Mouse (Mus musculus): ENCODE measurements around the gene Trpc7.

Trpc7 gene

GRCm38 (mm10) chr13:56746739-56747532 lies 148.9 kb downstream of the Trpc7 start:
- DNase-seq: peak in 1 of 2 experiments; percentile 27

DNA sequence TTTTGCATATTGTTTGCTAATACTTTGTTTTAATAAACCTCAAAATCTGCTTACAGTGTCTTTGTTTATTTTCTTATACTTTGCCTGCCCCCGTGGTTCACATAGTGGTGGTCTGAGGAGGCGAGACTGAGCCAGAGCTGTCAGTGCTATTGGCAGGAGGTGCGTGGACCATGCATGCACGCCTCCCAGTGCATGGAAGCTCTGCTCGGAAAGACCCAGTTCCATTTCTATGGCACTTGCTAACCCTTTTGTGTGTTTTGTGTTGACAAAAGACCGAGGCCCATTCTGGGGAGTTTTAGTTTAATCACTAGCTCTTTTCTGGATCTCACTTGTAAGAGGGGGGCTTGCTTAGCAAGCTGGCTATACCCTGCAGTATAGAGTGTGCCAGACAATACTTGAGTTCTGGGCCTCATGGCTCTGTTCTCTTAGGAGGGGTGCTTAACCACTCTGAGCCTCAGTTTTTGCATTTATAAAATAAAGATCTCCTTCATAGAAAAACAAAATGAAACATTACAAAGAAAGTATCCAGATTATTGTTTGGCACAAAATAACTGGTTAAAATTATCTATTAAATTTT lies 153.4 kb downstream of the Trpc7 start:
- DNase-seq: no peak

DNA sequence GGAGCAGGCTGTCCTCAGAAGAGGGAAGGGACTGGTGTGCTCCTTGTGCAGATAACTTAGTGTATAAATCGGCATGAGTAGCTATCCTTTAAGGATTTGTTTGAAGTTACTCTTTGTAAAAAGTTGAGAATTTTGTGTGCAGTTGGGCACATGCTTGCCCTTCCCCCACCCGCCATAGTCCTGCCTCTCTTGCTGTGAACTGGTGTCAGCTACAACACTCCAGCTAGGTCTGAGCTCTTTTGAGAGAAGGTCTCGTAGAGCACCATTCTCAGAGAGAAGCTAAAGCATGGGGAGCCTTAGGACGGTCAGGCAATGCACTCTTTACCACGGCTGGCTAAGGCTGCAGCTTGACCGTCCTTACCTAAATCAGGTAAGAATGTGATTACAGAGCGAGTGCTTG lies 154.1 kb downstream of the Trpc7 start:
- DNase-seq: no peak

GRCm38 (mm10) chr13:56740496-56740895 lies 155.3 kb downstream of the Trpc7 start:
- no peak for DNase-seq

GRCm38 (mm10) chr13:56739556-56739955 lies 156.2 kb downstream of the Trpc7 start:
- DNase-seq: no peak

- peak in 1 of 2 experiments; percentile 52 for DNase-seq
These were observed 160.4 kb downstream of the Trpc7 start for GRCm38 (mm10) chr13:56735212-56735875.

GRCm38 (mm10) chr13:56734617-56735016 lies 161.2 kb downstream of the Trpc7 start:
- no peak for DNase-seq

DNA sequence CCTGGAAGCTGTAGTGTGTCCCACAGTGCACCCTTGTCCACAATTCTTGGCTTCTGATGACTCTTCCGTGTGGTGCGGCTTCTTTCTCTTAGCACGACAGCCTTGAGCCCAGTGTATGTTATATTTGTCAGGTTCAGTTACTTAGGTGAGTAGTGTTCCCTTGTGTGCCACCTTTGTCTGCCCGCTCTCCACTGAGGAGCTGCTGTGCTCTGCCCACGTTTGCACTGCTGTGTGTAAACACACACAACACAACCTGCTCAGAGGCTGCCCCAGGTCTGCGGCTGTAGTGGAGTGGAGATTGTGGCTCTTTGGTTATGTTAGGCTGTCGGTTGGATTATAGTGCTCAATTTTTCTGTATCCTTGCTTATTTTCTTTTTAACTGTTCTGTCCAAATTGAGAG lies 166.7 kb downstream of the Trpc7 start:
- DNase-seq: no peak

DNA sequence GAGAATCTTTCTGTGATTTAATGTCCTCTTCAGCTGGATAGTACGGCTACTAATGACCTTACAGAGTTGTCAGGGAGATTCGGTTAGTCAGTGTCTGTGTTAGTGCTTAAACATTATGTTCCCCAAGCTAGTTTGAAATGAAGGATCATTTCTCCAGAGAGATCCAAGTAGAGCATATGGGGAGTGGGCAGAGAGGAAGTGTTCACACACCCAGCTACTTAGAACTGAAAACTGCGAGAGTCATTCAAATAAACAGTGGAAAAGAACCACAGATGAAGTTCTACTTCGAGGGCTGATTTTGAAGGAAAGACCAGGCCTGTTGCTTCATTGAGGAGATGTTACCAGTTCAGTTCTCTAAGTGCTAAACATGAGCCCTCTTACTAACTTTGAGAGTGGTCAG lies 169.2 kb downstream of the Trpc7 start:
- DNase-seq: no peak
